Mouse (Mus musculus) erythroblast, embryonic 14.5 days (primary cell): ENCODE data around the gene Gadl1. TPM values are rescaled to one million over a fixed set of nuclear protein-coding genes. Genes with fewer than 3 reads are reported as not detected.
"Not testable (repeated sequence)": the region's sequence is repeated elsewhere in the genome, so short reads cannot be mapped to it uniquely, and the experiment has no call there.

Experiments used
- H3K27me3 ChIP-seq: 2 replicates; pipeline ENCODE4 v1.6.1; 2012; ENCODE audit warnings: inconsistent platforms; ENCODE audit not compliant: control insufficient read depth
- H3K36me3 ChIP-seq: 2 replicates; pipeline ENCODE4 v1.6.1; 2012; ENCODE audit warnings: mild to moderate bottlenecking, inconsistent platforms; ENCODE audit not compliant: control insufficient read depth
- H3K4me1 ChIP-seq: 2 replicates; pipeline ENCODE4 v1.6.1; 2012; ENCODE audit warnings: inconsistent platforms; ENCODE audit not compliant: control insufficient read depth
- H3K4me3 ChIP-seq: replicated peaks from 2 replicates; pipeline ENCODE3; 2012; ENCODE audit warnings: moderate library complexity, mild to moderate bottlenecking, inconsistent platforms
- H3K9me3 ChIP-seq: 2 replicates; pipeline ENCODE4 v1.6.1; 2012; ENCODE audit warnings: low read length, inconsistent platforms, mixed read lengths; ENCODE audit not compliant: control insufficient read depth
- GATA1 ChIP-seq: IDR thresholded peaks from 2 replicates; pipeline ENCODE4 v1.6.1; 2012; ENCODE audit warnings: low read length, inconsistent platforms, mixed read lengths
- TAL1 ChIP-seq: IDR thresholded peaks from 3 replicates; pipeline ENCODE4 v1.6.1; 2012; ENCODE audit warnings: low read length, inconsistent platforms, mixed read lengths
- polyA plus RNA-seq: library from polyadenylated mRNA; stranded (reverse); fragments of >175 nt; gene quantifications from 2 replicates; pipeline ENCODE4 v1.2.3, GENCODE M21; 2012

Gene Gadl1
- polyA plus RNA-seq, 1 experiment, result not detected

DNA sequence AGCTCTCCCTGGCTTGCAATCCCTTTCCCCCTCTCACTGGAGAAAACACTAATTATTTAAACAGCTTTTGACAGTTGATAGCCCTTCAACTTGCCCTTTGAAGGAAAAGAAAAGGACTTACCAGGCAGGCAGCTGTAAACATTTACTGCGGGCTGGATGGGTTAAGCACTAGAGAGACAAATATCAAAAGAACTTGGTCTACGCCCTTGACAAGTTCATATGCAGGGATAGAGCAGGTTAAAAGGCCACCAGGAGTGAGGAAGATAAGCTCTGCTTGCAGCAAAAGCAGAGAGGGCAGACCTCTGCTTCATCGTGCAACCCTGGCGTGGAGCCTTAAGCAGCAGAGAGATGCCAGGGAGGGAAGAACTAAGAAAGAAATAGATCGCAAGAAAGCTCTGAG lies 123.5 kb downstream of the Gadl1 start:
- Histone ChIP-seq H3K4me1 (no peaks in the 10 kb centered on the region), H3K36me3 (no peaks in the 10 kb centered on the region), H3K4me3 (no peak overlapping the region), H3K9me3 (no peaks in the 10 kb centered on the region), H3K27me3 (no peaks in the 10 kb centered on the region)
- TF ChIP-seq GATA1, result no peak
- TF ChIP-seq TAL1, result no peak

DNA sequence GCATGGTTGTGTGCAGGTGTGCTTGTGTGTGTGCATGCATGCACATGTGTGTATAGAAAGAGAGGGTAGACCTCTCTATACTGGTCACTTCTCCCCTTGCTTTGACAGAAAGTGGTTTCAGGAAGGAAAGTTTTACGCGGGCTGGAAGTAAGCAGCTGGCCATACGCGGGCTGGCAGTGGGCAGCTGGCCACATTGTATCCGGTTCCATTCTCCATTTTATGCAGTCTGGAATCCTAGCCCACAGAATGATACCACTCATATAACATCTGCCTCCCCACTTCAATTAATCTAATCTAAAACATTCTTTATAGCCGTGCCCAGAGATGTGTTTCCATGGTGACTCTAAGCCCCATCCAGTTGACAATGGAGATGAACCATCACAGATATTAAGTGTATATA lies 129.0 kb downstream of the Gadl1 start:
- no peaks in the 10 kb centered on the region for H3K36me3 ChIP-seq
- TF ChIP-seq GATA1 (no peak), TAL1 (no peak)
- H3K9me3 ChIP-seq, result no peaks in the 10 kb centered on the region
- no peak overlapping the region for H3K4me3 ChIP-seq
- H3K27me3 ChIP-seq, result no peaks in the 10 kb centered on the region
- H3K4me1 ChIP-seq, result no peaks in the 10 kb centered on the region

DNA sequence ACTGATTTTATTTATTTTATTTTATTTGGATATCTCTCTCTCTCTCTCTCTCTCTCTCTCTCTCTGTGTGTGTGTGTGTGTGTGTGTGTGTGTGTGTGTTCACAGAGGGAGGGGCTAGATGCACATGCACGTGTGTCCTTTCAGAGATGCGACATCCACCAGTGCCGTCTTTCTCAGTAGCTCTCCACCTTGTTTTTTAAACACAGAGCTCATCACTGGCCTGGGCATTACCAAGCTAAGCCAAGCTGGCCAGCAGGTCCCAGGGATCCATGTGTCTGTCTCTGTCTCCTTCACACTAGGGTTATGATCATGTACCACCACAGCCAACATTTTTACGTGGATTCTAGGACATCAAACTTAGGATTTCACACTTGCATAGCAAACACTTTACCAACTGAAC lies 130.7 kb downstream of the Gadl1 start:
- Histone ChIP-seq H3K27me3 (no peaks in the 10 kb centered on the region), H3K36me3 (no peaks in the 10 kb centered on the region), H3K4me3 (no peak overlapping the region), H3K4me1 (no peaks in the 10 kb centered on the region), H3K9me3 (no peaks in the 10 kb centered on the region)
- TF ChIP-seq GATA1 (no peak), TAL1 (no peak)

DNA sequence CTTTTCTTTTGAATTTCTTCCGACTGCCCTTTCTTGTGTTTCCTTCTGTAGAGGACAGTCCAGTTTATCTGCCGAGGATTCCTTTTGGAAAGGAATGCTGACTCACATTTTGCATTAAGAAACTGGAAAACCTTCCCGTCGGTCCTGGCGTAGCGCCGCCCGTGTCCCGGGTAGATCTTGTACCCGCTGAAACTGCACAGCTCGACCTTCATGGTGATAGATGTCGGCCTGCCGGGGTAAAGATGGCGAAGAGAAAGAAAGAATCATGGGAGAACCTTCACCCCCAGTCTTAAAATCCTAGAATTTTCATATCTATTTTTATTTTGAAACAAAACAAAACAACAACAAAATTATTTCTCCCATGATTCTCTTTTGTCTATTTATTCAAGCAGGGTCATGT lies 131.6 kb downstream of the Gadl1 start:
- H3K4me3 ChIP-seq, H3K36me3 ChIP-seq, H3K27me3 ChIP-seq, H3K9me3 ChIP-seq, H3K4me1 ChIP-seq: not testable (repeated sequence)

DNA sequence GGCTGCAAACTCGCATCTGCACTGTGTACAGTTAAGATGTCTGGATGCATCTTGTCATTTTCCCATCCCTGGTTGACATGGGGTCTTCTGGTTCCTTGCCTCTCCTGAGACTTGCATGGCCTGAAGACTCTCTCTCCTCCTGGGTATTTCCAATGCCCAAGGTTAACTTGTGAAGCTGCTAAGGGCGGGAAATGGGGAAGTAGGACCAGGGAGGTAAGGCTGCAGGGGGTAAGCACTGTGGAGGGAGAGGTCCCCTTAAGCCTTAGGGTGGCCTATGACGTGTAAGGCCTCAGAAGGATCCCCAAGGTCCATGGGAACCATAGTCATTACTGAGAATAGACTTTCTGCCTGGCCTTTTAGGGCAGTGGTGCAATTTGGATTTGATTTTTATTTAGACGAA lies 132.1 kb downstream of the Gadl1 start:
- H3K4me1 ChIP-seq, result no peaks in the 10 kb centered on the region
- no peaks in the 10 kb centered on the region for H3K27me3 ChIP-seq
- no peaks in the 10 kb centered on the region for H3K9me3 ChIP-seq
- H3K4me3 ChIP-seq, result no peak overlapping the region
- H3K36me3 ChIP-seq, result no peaks in the 10 kb centered on the region
- TF ChIP-seq TAL1, result no peak
- no peak for TF ChIP-seq GATA1

DNA sequence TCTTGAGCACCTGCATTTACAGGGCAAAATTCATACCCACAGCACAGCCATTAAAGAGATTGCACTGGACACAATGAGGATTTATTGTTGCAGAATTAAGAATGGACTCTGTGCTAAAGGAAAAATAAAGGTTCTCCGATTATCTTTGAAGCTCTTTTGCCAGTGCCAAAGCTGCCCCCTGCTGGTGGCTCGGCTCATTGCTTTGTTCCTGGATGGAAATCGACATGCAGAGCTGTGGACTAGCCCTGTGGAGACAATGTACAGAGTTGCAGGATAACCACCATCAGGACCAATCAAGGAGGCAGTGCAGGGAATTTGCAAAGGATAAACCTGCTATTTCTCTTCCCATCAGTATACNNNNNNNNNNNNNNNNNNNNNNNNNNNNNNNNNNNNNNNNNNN lies 132.5 kb downstream of the Gadl1 start:
- H3K36me3 ChIP-seq, result no peaks in the 10 kb centered on the region
- no peaks in the 10 kb centered on the region for H3K27me3 ChIP-seq
- TF ChIP-seq GATA1 (no peak), TAL1 (no peak)
- H3K4me1 ChIP-seq, result no peaks in the 10 kb centered on the region
- H3K9me3 ChIP-seq, result no peaks in the 10 kb centered on the region
- H3K4me3 ChIP-seq, result no peak overlapping the region

DNA sequence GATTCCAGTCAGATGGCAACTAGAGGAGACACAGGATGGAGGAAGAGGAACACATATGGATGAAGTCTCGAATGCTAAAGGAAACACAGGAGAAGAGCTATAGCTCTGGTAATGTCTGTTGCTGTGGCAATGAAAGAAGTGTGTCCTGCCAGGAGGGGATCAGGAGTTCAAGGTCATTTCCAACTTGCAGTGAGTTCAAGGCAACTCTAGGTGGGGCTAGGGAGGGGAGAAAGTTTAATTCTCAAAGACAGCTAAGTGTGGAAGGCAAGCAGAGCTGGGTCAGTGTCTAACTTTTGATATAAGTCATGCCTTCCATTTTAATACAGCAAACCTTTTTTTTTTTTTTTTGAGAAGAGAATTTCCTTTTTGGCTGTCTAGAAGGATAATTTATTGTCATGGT lies 140.7 kb downstream of the Gadl1 start:
- Histone ChIP-seq H3K4me1 (no peaks in the 10 kb centered on the region), H3K9me3 (no peaks in the 10 kb centered on the region)

DNA sequence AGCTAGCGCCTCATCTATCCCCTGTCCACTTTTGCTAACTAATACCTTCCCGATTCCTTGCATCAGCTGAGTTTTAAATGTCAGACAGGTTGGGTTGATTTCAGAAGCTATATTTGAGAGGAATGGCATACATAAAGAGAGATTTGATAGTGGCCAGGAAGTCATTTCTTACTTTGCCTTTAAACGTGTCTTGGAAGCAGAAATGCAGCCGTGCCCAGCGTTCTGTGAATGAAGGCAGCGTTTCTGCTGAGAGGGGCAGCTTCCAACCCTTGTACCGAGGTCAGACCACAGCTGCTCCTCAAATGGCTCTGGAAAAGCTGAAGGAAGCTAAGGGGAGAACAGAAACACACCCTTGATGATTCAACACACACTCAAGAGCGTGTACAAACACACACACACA lies 144.7 kb downstream of the Gadl1 start:
- TF ChIP-seq TAL1 (no peak), GATA1 (no peak)
- no peaks in the 10 kb centered on the region for H3K4me1 ChIP-seq
- H3K4me3 ChIP-seq, result no peak overlapping the region
- H3K27me3 ChIP-seq, result no peaks in the 10 kb centered on the region
- H3K9me3 ChIP-seq, result no peaks in the 10 kb centered on the region; the same call in 1 of the 2 replicates
- no peaks in the 10 kb centered on the region for H3K36me3 ChIP-seq

More for the DNA sequence above, 140.7 kb downstream of the Gadl1 start:
- H3K4me3 ChIP-seq, result no peak overlapping the region
- TF ChIP-seq TAL1 (no peak), GATA1 (no peak)
- no peaks in the 10 kb centered on the region for H3K36me3 ChIP-seq
- H3K27me3 ChIP-seq, result no peaks in the 10 kb centered on the region

DNA sequence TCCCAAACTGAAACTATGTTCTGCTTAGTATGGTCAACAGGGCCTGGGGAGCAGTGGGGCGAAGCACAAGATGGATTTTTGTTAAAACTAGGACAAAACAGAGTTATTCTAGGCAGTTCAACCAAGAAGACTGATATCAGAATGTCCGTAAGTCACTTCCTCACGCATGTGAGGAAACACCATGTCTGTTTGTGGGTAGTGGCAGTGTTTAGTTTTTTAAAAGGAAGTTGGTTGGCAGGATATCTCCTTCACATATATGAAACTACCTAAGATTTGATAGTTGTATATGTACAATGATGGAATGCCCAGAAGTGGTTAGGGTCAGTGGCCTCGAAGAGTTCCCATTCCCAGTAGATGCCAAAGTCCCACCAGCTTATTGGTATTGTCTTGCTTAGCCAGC lies 149.2 kb downstream of the Gadl1 start:
- Histone ChIP-seq H3K4me1 (no peaks in the 10 kb centered on the region), H3K4me3 (no peak overlapping the region), H3K27me3 (no peaks in the 10 kb centered on the region), H3K36me3 (no peaks in the 10 kb centered on the region), H3K9me3 (no peaks in the 10 kb centered on the region; the same call in 1 of the 2 replicates)
- TF ChIP-seq GATA1 (no peak), TAL1 (no peak)

DNA sequence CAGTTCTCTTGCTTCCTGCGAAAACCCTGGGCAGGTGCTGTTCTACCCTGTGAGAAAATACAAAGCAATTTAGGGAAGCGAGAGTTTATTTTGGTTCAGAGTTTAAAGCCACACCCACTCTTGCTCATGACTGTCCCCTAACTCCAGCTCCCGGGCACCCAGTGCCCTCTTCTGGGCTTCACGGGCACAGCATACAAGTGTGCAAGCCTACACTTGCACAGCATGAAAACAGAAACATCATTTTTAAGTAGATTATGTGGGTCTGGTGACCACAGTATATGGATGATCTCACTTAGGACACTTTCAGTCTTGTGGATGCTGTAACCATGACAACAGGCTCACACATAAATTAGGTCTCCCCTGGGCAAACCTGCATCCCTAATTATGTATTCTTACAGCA lies 149.9 kb downstream of the Gadl1 start:
- no peaks in the 10 kb centered on the region for H3K4me1 ChIP-seq
- no peaks in the 10 kb centered on the region; the same call in 1 of the 2 replicates for H3K9me3 ChIP-seq
- no peaks in the 10 kb centered on the region for H3K27me3 ChIP-seq
- TF ChIP-seq TAL1, result no peak
- no peak for TF ChIP-seq GATA1
- H3K36me3 ChIP-seq, result no peaks in the 10 kb centered on the region
- no peak overlapping the region for H3K4me3 ChIP-seq
